Mouse (Mus musculus) limb, embryonic 11.5 days (tissue): Measurements from ENCODE around the gene Tmem185b. TPM values are rescaled to one million over a fixed set of nuclear protein-coding genes. Genes with fewer than 3 reads are reported as not detected.
A peak's percentile ranks its signal among the peaks of the same experiment; 100 is the strongest.

Source experiments
- ATAC-seq: fragments of 200-750 bp; cut with Nextera tagmentation; 2 replicates; pipeline ENCODE4 v1.8.0; 2017; ENCODE audit warnings: low read depth; ENCODE audit not compliant: insufficient number of reproducible peaks, low FRiP score, low TSS enrichment
- DNase-seq: peaks from one replicate; pipeline ENCODE4 v3.0.0-alpha.2; 2015; ENCODE audit warnings: low spot score
- H3K27ac ChIP-seq: fragments of 300-500 bp; sonication (generic); replicated peaks from 2 replicates; pipeline ENCODE4 v1.5.1; 2014; ENCODE audit warnings: low read depth, mild to moderate bottlenecking, low read length
- H3K27me3 ChIP-seq: fragments of 300-500 bp; sonication (generic); 2 replicates; pipeline ENCODE4 v1.6.1; 2014; ENCODE audit warnings: mild to moderate bottlenecking, low read length, mixed read lengths; ENCODE audit not compliant: control insufficient read depth, insufficient read depth
- H3K36me3 ChIP-seq: fragments of 300-500 bp; sonication (generic); 2 replicates; pipeline ENCODE4 v1.6.1; 2014; ENCODE audit warnings: mild to moderate bottlenecking, low read length, moderate library complexity, mixed read lengths; ENCODE audit not compliant: control insufficient read depth, insufficient read depth
- H3K4me1 ChIP-seq: fragments of 300-500 bp; sonication (generic); 2 replicates; pipeline ENCODE4 v1.6.1; 2014; ENCODE audit warnings: low read length, mixed read lengths; ENCODE audit not compliant: control insufficient read depth, insufficient read depth
- H3K4me2 ChIP-seq: fragments of 300-500 bp; sonication (generic); 2 replicates; pipeline ENCODE4 v1.6.1; 2014; ENCODE audit warnings: low read depth, mild to moderate bottlenecking, moderate library complexity; ENCODE audit not compliant: severe bottlenecking
- H3K4me3 ChIP-seq: fragments of 300-500 bp; sonication (generic); 2 replicates; pipeline ENCODE4 v1.5.1; 2014; ENCODE audit warnings: low read depth, low read length
- H3K9ac ChIP-seq: fragments of 300-500 bp; sonication (generic); 2 replicates; pipeline ENCODE4 v1.6.1; 2014; ENCODE audit warnings: mild to moderate bottlenecking, low read length
- H3K9me3 ChIP-seq: fragments of 300-500 bp; sonication (generic); 2 replicates; pipeline ENCODE4 v1.6.1; 2016; ENCODE audit warnings: low read length; ENCODE audit not compliant: control insufficient read depth
- WGBS: fragments of 180-500 bp; shearing (Covaris S2); extraction: QIAGEN DNeasy Blood & Tissue Kit; methylation state at CpG from one replicate; pipeline ENCODE4 v1.1.7; 2014; 5-methylcytosine and 5-hydroxymethylcytosine counted together
- polyA plus RNA-seq: library from polyadenylated mRNA; unstranded; fragments of >200 nt; fragmentation: Nextera tagmentation; extraction: Ambion mirVana; gene quantifications from 2 replicates; pipeline ENCODE4 v1.2.1, GENCODE M21; 2014

The Tmem185b gene
- polyA plus RNA-seq, 1 experiment from 2014 or later, result 24.2 TPM

DNA sequence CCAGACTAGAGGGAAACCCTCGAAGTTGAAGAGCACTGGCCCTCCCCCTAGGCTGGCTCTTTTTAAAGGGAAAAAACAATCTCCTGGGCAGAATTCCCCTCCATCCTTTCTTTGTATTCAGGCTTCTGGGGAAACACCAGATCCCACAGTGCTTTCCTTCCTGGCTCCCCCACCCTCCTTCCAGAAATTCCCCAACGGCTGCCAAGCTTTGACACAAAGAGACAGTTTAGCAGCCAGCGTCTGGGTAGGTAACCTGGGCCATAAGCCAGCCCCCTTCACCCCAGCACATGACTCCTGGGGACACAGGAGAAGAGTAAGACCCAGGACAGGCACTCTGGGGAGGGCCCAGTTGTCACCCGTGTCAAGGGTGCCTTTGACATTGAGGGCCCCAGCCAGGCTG is 17.4 kb upstream of the Tmem185b start:
- no peak for ATAC-seq
- WGBS, result 63% methylated on average over 4 of the region's 4 CpGs

DNA sequence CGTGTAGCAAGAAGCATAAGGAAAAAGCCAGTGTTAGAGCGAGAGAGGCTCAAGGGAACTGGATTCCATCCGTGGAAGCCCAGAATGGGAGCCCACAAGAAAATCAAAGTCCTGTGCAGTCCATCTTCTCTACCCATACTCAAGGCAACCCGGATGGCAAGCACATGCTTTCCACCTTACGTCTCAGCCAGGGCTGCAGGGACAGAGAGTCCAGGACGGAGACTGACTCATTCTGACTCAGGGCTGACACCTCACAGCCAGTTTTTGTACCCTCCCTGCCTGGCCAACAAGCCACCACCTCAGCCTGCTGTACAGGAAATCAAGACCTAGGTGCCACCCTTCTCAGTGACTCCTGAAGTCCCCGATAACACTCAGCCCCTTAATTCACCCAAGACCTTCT is 16.5 kb upstream of the Tmem185b start:
- H3K36me3 ChIP-seq, result no peaks in the 10 kb centered on the region
- H3K4me1 ChIP-seq, result peaks cover 8% of the 10 kb centered on the region; the same call in 1 of the 2 replicates
- H3K4me3 ChIP-seq, result no peak overlapping the region
- no peaks in the 10 kb centered on the region for H3K9me3 ChIP-seq
- 90% methylated on average over 7 of the region's 7 CpGs for WGBS
- H3K4me2 ChIP-seq, result no peak overlapping the region
- no peak overlapping the region for H3K27ac ChIP-seq
- H3K9ac ChIP-seq, result no peak overlapping the region
- DNase-seq (no peak), ATAC-seq (no peak)
- no peaks in the 10 kb centered on the region for H3K27me3 ChIP-seq

More for the DNA sequence above, 17.4 kb upstream of the Tmem185b start:
- Histone ChIP-seq H3K4me3 (no peak overlapping the region), H3K9ac (no peak overlapping the region), H3K9me3 (no peaks in the 10 kb centered on the region), H3K4me2 (no peak overlapping the region), H3K27ac (0 out of 2 replicates have a peak overlapping the region, but pooled peaks have one; percentile 21), H3K36me3 (no peaks in the 10 kb centered on the region), H3K4me1 (peaks cover 13% of the 10 kb centered on the region), H3K27me3 (no peaks in the 10 kb centered on the region)
- DNase-seq, result no peak

- no peak for ATAC-seq
- no peaks in the 10 kb centered on the region for H3K27me3 ChIP-seq
- no peaks in the 10 kb centered on the region for H3K9me3 ChIP-seq
- H3K36me3 ChIP-seq, result no peaks in the 10 kb centered on the region
- DNase-seq, result no peak
- H3K27ac ChIP-seq, result no peak overlapping the region
- H3K4me3 ChIP-seq, result no peak overlapping the region
- 62% methylated on average over 9 of the region's 9 CpGs for WGBS
- peaks cover 5% of the 10 kb centered on the region; the same call in 1 of the 2 replicates for H3K4me1 ChIP-seq
- H3K9ac ChIP-seq, result no peak overlapping the region
- no peak overlapping the region for H3K4me2 ChIP-seq
Measured at GRCm38 (mm10) chr1:119510409-119510808, 15.6 kb upstream of the Tmem185b start.

DNA sequence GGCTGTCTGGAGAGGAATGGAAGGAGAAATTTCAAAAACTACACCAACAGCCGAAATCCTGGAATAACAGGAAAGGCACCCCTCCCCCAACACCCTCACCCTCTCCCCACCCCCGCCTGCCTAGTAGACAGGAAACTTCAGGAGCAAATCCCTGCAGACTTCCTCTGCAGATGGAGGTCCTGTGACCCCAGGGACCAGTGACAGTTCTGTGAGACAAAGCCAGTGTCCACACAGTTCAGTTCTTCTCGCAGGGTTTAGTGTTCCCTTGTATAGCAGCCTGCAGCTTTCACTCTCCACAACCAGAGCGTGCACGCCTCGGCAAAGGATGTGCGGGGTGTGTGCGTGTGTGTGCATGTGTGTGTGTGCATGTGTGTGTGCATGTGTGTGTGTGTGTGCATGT is 15.1 kb upstream of the Tmem185b start:
- Histone ChIP-seq H3K27ac (no peak overlapping the region), H3K36me3 (no peaks in the 10 kb centered on the region), H3K9me3 (no peaks in the 10 kb centered on the region), H3K4me2 (no peak overlapping the region), H3K4me3 (no peak overlapping the region), H3K9ac (no peak overlapping the region), H3K4me1 (peaks cover 5% of the 10 kb centered on the region; the same call in 1 of the 2 replicates), H3K27me3 (no peaks in the 10 kb centered on the region)
- ATAC-seq (peak; percentile 19; the same call in 1 of the 2 replicates), DNase-seq (no peak)
- WGBS, result 71% methylated on average over 8 of the region's 8 CpGs

GRCm38 (mm10) chr1:119518060-119518459 is 7.9 kb upstream of the Tmem185b start:
- 91% methylated on average over 7 of the region's 7 CpGs for WGBS
- Histone ChIP-seq H3K9ac (no peak overlapping the region), H3K27me3 (no peaks in the 10 kb centered on the region), H3K4me1 (no peaks in the 10 kb centered on the region), H3K4me3 (no peak overlapping the region), H3K4me2 (no peak overlapping the region), H3K27ac (no peak overlapping the region), H3K9me3 (no peaks in the 10 kb centered on the region), H3K36me3 (no peaks in the 10 kb centered on the region)
- no peak for ATAC-seq
- DNase-seq, result no peak

DNA sequence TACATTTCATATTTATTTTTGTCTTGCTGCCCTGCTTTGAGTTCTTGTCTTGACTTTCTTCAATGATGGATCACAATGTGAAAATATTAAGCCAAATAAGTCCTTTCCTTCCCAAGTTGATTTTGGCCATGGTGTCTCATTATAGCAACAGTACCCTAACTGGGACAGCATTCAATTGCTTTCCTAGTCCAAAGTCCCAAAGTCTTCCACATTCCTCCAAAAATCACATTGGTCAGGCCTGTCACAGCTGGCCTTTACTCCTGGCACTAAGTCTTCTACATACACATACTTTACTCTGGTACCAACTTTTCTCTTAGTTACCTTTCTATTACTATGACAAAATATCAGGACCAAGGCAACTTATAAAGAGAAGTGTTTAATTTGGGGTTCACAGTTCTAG is 7.2 kb upstream of the Tmem185b start:
- Histone ChIP-seq H3K4me1 (no peaks in the 10 kb centered on the region), H3K9ac (no peak overlapping the region), H3K36me3 (no peaks in the 10 kb centered on the region), H3K27me3 (no peaks in the 10 kb centered on the region), H3K4me2 (no peak overlapping the region), H3K9me3 (no peaks in the 10 kb centered on the region), H3K4me3 (no peak overlapping the region), H3K27ac (no peak overlapping the region)
- DNase-seq, result no peak
- ATAC-seq, result no peak

DNA sequence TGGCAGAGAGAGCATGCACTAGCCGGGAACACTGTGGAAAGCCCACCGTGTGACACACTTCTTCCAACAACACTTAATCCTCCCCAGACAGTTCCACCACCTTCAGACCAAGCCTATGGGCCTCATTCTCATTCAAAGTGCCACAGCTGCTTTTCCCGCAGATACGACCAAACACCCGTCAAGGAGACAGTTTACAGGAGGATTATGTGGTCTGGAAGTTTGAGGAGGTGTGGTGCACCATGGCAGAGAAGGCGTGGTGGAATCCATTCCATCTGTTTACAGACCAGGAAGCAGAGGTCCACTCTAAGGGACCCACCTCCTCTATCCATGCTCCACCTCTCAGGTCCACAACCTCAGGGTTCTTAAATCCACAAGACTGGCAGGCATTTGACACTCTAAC is 6.7 kb upstream of the Tmem185b start:
- no peaks in the 10 kb centered on the region for H3K4me1 ChIP-seq
- DNase-seq (no peak), ATAC-seq (no peak)
- no peaks in the 10 kb centered on the region for H3K27me3 ChIP-seq
- H3K9me3 ChIP-seq, result no peaks in the 10 kb centered on the region
- no peak overlapping the region for H3K4me2 ChIP-seq
- no peak overlapping the region for H3K27ac ChIP-seq
- H3K4me3 ChIP-seq, result no peak overlapping the region
- no peaks in the 10 kb centered on the region for H3K36me3 ChIP-seq
- 62% methylated on average over 6 of the region's 6 CpGs for WGBS
- H3K9ac ChIP-seq, result no peak overlapping the region

GRCm38 (mm10) chr1:119521029-119521428 is 4.9 kb upstream of the Tmem185b start:
- H3K36me3 ChIP-seq, result no peaks in the 10 kb centered on the region
- 31% methylated on average over 2 of the region's 2 CpGs for WGBS
- H3K9me3 ChIP-seq, result no peaks in the 10 kb centered on the region
- no peak for ATAC-seq
- H3K4me1 ChIP-seq, result peaks cover 4% of the 10 kb centered on the region
- no peaks in the 10 kb centered on the region for H3K27me3 ChIP-seq
- no peak overlapping the region for H3K9ac ChIP-seq
- H3K27ac ChIP-seq, result no peak overlapping the region
- no peak overlapping the region for H3K4me2 ChIP-seq
- no peak for DNase-seq
- H3K4me3 ChIP-seq, result no peak overlapping the region

- 81% methylated on average over 7 of the region's 7 CpGs for whole genome bisulfite sequencing
- H3K36me3 ChIP-seq, result no peaks in the 10 kb centered on the region
- ATAC-seq (no peak), DNase-seq (no peak)
- H3K9me3 ChIP-seq, result no peaks in the 10 kb centered on the region
- H3K9ac ChIP-seq, result no peak overlapping the region
- H3K27ac ChIP-seq, result no peak overlapping the region
- peaks cover 9% of the 10 kb centered on the region for H3K4me1 ChIP-seq
- H3K4me2 ChIP-seq, result no peak overlapping the region
- no peaks in the 10 kb centered on the region for H3K27me3 ChIP-seq
- no peak overlapping the region for H3K4me3 ChIP-seq
Measured at GRCm38 (mm10) chr1:119521681-119522080, 4.3 kb upstream of the Tmem185b start.
